Mouse (Mus musculus): ENCODE data around the gene Zmynd10. TPM values are rescaled to one million over a fixed set of nuclear protein-coding genes. Genes with fewer than 3 reads are reported as not detected.
"Not testable (repeated sequence)": the region's sequence is repeated elsewhere in the genome, so short reads cannot be mapped to it uniquely, and the experiment has no call there.

Zmynd10 gene
- polyA plus RNA-seq, 1 experiment from 2014 or later = 4.3 TPM

GRCm38 (mm10) chr9:107570016-107570415 lies 22.9 kb downstream of the Zmynd10 start:
- Histone ChIP-seq H3K27me3 (replicated peaks; ENCODE audit: control insufficient read depth, insufficient read depth, low read length) (no peaks in the 10 kb centered on the region), H3K36me3 (ENCODE audit: control insufficient read depth, insufficient read depth, low read length) (peaks cover 52% of the 10 kb centered on the region), H3K4me1 (ENCODE audit: control insufficient read depth, insufficient read depth, low read length) (peaks cover 25% of the 10 kb centered on the region), H3K9ac (ENCODE audit: low read length) (peak overlapping the region; percentile 92), H3K9me3 (replicated peaks; ENCODE audit: control insufficient read depth, low read length) (no peaks in the 10 kb centered on the region), H3K27ac (ENCODE audit: low read depth, low read length) (peak overlapping the region; percentile 77; the same call in 1 of the 2 replicates), H3K4me2 (ENCODE audit: low read length) (peak overlapping the region; percentile 92), H3K4me3 (ENCODE audit: low read depth, low read length) (peak overlapping the region; percentile 88)
- no peak for ATAC-seq
- WGBS = 31% methylated on average over 13 of the region's 13 CpGs
- no peak for DNase-seq (ENCODE audit: low spot score)

DNA sequence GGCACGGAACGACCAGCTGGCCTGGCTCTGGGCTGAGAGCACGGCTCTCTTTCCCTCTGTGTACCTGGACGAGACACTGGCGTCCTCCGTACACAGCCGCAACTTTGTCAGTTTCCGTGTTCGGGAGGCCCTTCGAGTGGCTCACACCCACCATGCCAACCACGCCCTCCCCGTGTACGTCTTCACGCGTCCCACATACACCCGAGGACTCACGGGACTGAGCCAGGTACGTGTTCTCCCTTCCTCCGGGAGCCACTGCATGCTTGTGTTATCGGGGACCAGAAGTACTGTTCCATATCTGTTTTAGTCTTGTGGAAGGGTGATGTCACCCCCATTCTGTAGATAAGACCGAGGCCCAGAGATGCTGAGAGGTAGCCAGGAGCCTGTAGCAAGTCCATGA lies 23.7 kb downstream of the Zmynd10 start:
- no peak overlapping the region; the same call in 1 of the 2 replicates for H3K27ac ChIP-seq (ENCODE audit: low read depth, low read length)
- WGBS = 92% methylated on average over 21 of the region's 21 CpGs
- H3K27me3 ChIP-seq (replicated peaks; ENCODE audit: control insufficient read depth, insufficient read depth, low read length) = no peaks in the 10 kb centered on the region
- H3K36me3 ChIP-seq (ENCODE audit: control insufficient read depth, insufficient read depth, low read length) = peaks cover 46% of the 10 kb centered on the region
- peak overlapping the region; percentile 92 for H3K4me2 ChIP-seq (ENCODE audit: low read length)
- ATAC-seq (no peak), DNase-seq (ENCODE audit: low spot score) (no peak)
- no peaks in the 10 kb centered on the region for H3K9me3 ChIP-seq (replicated peaks; ENCODE audit: control insufficient read depth, low read length)
- H3K4me3 ChIP-seq (ENCODE audit: low read depth, low read length) = peak overlapping the region; percentile 88; the same call in 1 of the 2 replicates
- peaks cover 25% of the 10 kb centered on the region for H3K4me1 ChIP-seq (ENCODE audit: control insufficient read depth, insufficient read depth, low read length)
- H3K9ac ChIP-seq (ENCODE audit: low read length) = peak overlapping the region; percentile 92

GRCm38 (mm10) chr9:107571534-107572326 lies 24.6 kb downstream of the Zmynd10 start:
- DNase-seq (ENCODE audit: low spot score) (no peak), ATAC-seq (no peak)
- 94% methylated on average over 22 of the region's 22 CpGs for WGBS
- no peak overlapping the region for H3K4me3 ChIP-seq (ENCODE audit: low read depth, low read length)
- H3K4me1 ChIP-seq (ENCODE audit: control insufficient read depth, insufficient read depth, low read length) = peaks cover 25% of the 10 kb centered on the region
- no peaks in the 10 kb centered on the region for H3K27me3 ChIP-seq (replicated peaks; ENCODE audit: control insufficient read depth, insufficient read depth, low read length)
- no peak overlapping the region for H3K4me2 ChIP-seq (ENCODE audit: low read length)
- no peaks in the 10 kb centered on the region for H3K9me3 ChIP-seq (replicated peaks; ENCODE audit: control insufficient read depth, low read length)
- H3K36me3 ChIP-seq (ENCODE audit: control insufficient read depth, insufficient read depth, low read length) = peaks cover 39% of the 10 kb centered on the region
- no peak overlapping the region for H3K27ac ChIP-seq (ENCODE audit: low read depth, low read length)
- no peak overlapping the region for H3K9ac ChIP-seq (ENCODE audit: low read length)

GRCm38 (mm10) chr9:107572327-107572662 lies 25.2 kb downstream of the Zmynd10 start:
- DNase-seq (ENCODE audit: low spot score) = no peak
- Histone ChIP-seq H3K4me1 (ENCODE audit: control insufficient read depth, insufficient read depth, low read length) (peaks cover 25% of the 10 kb centered on the region), H3K4me2 (ENCODE audit: low read length) (no peak overlapping the region), H3K4me3 (ENCODE audit: low read depth, low read length) (no peak overlapping the region), H3K27ac (ENCODE audit: low read depth, low read length) (no peak overlapping the region), H3K9me3 (replicated peaks; ENCODE audit: control insufficient read depth, low read length) (no peaks in the 10 kb centered on the region), H3K9ac (ENCODE audit: low read length) (no peak overlapping the region), H3K27me3 (replicated peaks; ENCODE audit: control insufficient read depth, insufficient read depth, low read length) (no peaks in the 10 kb centered on the region), H3K36me3 (ENCODE audit: control insufficient read depth, insufficient read depth, low read length) (peaks cover 39% of the 10 kb centered on the region)
- no peak for ATAC-seq
- WGBS = 97% methylated on average over 2 of the region's 2 CpGs

DNA sequence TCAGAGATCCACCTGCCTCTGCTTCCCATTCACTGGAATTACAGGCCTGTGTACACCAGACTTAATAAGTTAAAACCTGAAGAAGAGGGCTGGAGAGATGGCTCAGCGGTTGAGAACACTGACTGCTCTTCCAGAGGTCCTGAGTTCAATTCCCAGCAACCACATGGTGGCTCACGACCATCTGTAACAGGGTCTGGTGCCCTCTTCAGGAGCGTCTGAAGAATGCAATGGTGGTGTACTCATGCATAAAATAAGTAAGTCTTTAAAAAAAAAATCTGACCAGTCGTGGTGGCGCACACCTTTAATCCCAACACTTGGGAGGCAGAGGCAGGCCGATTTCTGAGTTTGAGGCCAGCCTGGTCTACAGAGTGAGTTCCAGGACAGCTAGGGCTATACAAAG lies 26.7 kb downstream of the Zmynd10 start:
- H3K4me2 ChIP-seq (ENCODE audit: low read length); H3K27me3 ChIP-seq (replicated peaks; ENCODE audit: control insufficient read depth, insufficient read depth, low read length); H3K9me3 ChIP-seq (replicated peaks; ENCODE audit: control insufficient read depth, low read length); DNase-seq (ENCODE audit: low spot score); H3K4me3 ChIP-seq (ENCODE audit: low read depth, low read length); H3K27ac ChIP-seq (ENCODE audit: low read depth, low read length); H3K9ac ChIP-seq (ENCODE audit: low read length); ATAC-seq: not testable (repeated sequence)
- 80% methylated on average over 6 of the region's 6 CpGs for WGBS
- Histone ChIP-seq H3K4me1 (ENCODE audit: control insufficient read depth, insufficient read depth, low read length) (peaks cover 15% of the 10 kb centered on the region), H3K36me3 (ENCODE audit: control insufficient read depth, insufficient read depth, low read length) (peaks cover 39% of the 10 kb centered on the region)

- Histone ChIP-seq H3K27me3 (replicated peaks; ENCODE audit: control insufficient read depth, insufficient read depth, low read length) (no peaks in the 10 kb centered on the region), H3K36me3 (ENCODE audit: control insufficient read depth, insufficient read depth, low read length) (peaks cover 37% of the 10 kb centered on the region), H3K4me2 (ENCODE audit: low read length) (no peak overlapping the region), H3K27ac (ENCODE audit: low read depth, low read length) (no peak overlapping the region), H3K9ac (ENCODE audit: low read length) (no peak overlapping the region), H3K4me3 (ENCODE audit: low read depth, low read length) (no peak overlapping the region), H3K9me3 (replicated peaks; ENCODE audit: control insufficient read depth, low read length) (no peaks in the 10 kb centered on the region), H3K4me1 (ENCODE audit: control insufficient read depth, insufficient read depth, low read length) (peaks cover 13% of the 10 kb centered on the region)
- DNase-seq (ENCODE audit: low spot score) (no peak), ATAC-seq (no peak)
- 87% methylated on average over 14 of the region's 14 CpGs for WGBS
These were observed 28.7 kb downstream of the Zmynd10 start for GRCm38 (mm10) chr9:107575579-107576356.

GRCm38 (mm10) chr9:107576357-107577107 lies 29.4 kb downstream of the Zmynd10 start, which contains the start of gene Hyal1:
TSS of gene Hyal1 (plus strand) at chr9:107576927.
- DNase-seq (ENCODE audit: low spot score) (peak; percentile 82), ATAC-seq (peak; percentile 69)
- H3K9me3 ChIP-seq (replicated peaks; ENCODE audit: control insufficient read depth, low read length) = no peaks in the 10 kb centered on the region
- H3K4me2 ChIP-seq (ENCODE audit: low read length) = peak within 1 kb of the TSS; percentile 46
- peak within 1 kb of the TSS; percentile 58; the same call in 1 of the 2 replicates for H3K27ac ChIP-seq (ENCODE audit: low read depth, low read length)
- no peaks in the 10 kb centered on the region for H3K27me3 ChIP-seq (replicated peaks; ENCODE audit: control insufficient read depth, insufficient read depth, low read length)
- H3K36me3 ChIP-seq (ENCODE audit: control insufficient read depth, insufficient read depth, low read length) = peaks cover 29% of the 10 kb centered on the region
- 26% methylated on average over 16 of the region's 16 CpGs for WGBS
- H3K4me3 ChIP-seq (ENCODE audit: low read depth, low read length) = 0 out of 2 replicates have a peak within 1 kb of the TSS, but pooled peaks have one; percentile 11
- peaks cover 13% of the 10 kb centered on the region for H3K4me1 ChIP-seq (ENCODE audit: control insufficient read depth, insufficient read depth, low read length)
- H3K9ac ChIP-seq (ENCODE audit: low read length) = peak within 1 kb of the TSS; percentile 38; the same call in 1 of the 2 replicates

GRCm38 (mm10) chr9:107577871-107578270 lies 30.8 kb downstream of the Zmynd10 start:
- peaks cover 13% of the 10 kb centered on the region for H3K4me1 ChIP-seq (ENCODE audit: control insufficient read depth, insufficient read depth, low read length)
- DNase-seq (ENCODE audit: low spot score) = no peak
- no peaks in the 10 kb centered on the region for H3K27me3 ChIP-seq (replicated peaks; ENCODE audit: control insufficient read depth, insufficient read depth, low read length)
- no peaks in the 10 kb centered on the region for H3K9me3 ChIP-seq (replicated peaks; ENCODE audit: control insufficient read depth, low read length)
- WGBS = 93% methylated on average over 10 of the region's 10 CpGs
- no peak overlapping the region for H3K27ac ChIP-seq (ENCODE audit: low read depth, low read length)
- H3K9ac ChIP-seq (ENCODE audit: low read length) = no peak overlapping the region
- no peak overlapping the region for H3K4me2 ChIP-seq (ENCODE audit: low read length)
- H3K4me3 ChIP-seq (ENCODE audit: low read depth, low read length) = no peak overlapping the region
- ATAC-seq = no peak
- H3K36me3 ChIP-seq (ENCODE audit: control insufficient read depth, insufficient read depth, low read length) = peaks cover 18% of the 10 kb centered on the region

Measured in forebrain, embryonic 14.5 days (tissue).